Mouse (Mus musculus) limb, embryonic 15.5 days (tissue): Measurements from ENCODE around the gene Hist1h4b. TPM values are rescaled to one million over a fixed set of nuclear protein-coding genes. Genes with fewer than 3 reads are reported as not detected.
A peak's percentile ranks its signal among the peaks of the same experiment; 100 is the strongest.
"Not testable (repeated sequence)": the region's sequence is repeated elsewhere in the genome, so short reads cannot be mapped to it uniquely, and the experiment has no call there.

Experiments used
- ATAC-seq: fragments of 200-750 bp; cut with Nextera tagmentation; 2 replicates; pipeline ENCODE4 v1.8.0; 2017; ENCODE audit warnings: low read depth, moderate TSS enrichment; ENCODE audit not compliant: insufficient number of reproducible peaks, low FRiP score, low TSS enrichment
- H3K27ac ChIP-seq: fragments of 300-500 bp; sonication (generic); 2 replicates; pipeline ENCODE4 v1.5.1; 2015; ENCODE audit warnings: moderate library complexity, mild to moderate bottlenecking, inconsistent platforms
- H3K27me3 ChIP-seq: fragments of 300-500 bp; sonication (generic); 2 replicates; pipeline ENCODE4 v1.6.1; 2015; ENCODE audit warnings: inconsistent platforms
- H3K36me3 ChIP-seq: fragments of 300-500 bp; sonication (generic); 2 replicates; pipeline ENCODE4 v1.6.1; 2015; ENCODE audit warnings: inconsistent platforms
- H3K4me1 ChIP-seq: fragments of 300-500 bp; sonication (generic); 2 replicates; pipeline ENCODE4 v1.6.1; 2015; ENCODE audit warnings: inconsistent platforms
- H3K4me2 ChIP-seq: fragments of 300-500 bp; sonication (generic); 2 replicates; pipeline ENCODE4 v1.6.1; 2015; ENCODE audit warnings: mild to moderate bottlenecking, inconsistent platforms
- H3K4me3 ChIP-seq: fragments of 300-500 bp; sonication (generic); 2 replicates; pipeline ENCODE4 v1.5.1; 2015; ENCODE audit warnings: mild to moderate bottlenecking, inconsistent platforms
- H3K9ac ChIP-seq: fragments of 300-500 bp; sonication (generic); 2 replicates; pipeline ENCODE4 v1.6.1; 2015; ENCODE audit warnings: inconsistent platforms
- H3K9me3 ChIP-seq: fragments of 300-500 bp; sonication (generic); 2 replicates; pipeline ENCODE4 v1.6.1; 2016; ENCODE audit warnings: inconsistent platforms
- WGBS: fragments of 180-500 bp; shearing (Covaris S2); methylation state at CpG from one replicate; pipeline ENCODE4 v1.1.7; 2015; 5-methylcytosine and 5-hydroxymethylcytosine counted together
- polyA plus RNA-seq: library from polyadenylated mRNA; unstranded; fragments of >200 nt; fragmentation: Nextera tagmentation; extraction: Ambion mirVana; gene quantifications from 2 replicates; pipeline ENCODE4 v1.2.1, GENCODE M21; 2015

Hist1h4b gene
- polyA plus RNA-seq, 1 experiment from 2014 or later: 4.5 TPM

DNA sequence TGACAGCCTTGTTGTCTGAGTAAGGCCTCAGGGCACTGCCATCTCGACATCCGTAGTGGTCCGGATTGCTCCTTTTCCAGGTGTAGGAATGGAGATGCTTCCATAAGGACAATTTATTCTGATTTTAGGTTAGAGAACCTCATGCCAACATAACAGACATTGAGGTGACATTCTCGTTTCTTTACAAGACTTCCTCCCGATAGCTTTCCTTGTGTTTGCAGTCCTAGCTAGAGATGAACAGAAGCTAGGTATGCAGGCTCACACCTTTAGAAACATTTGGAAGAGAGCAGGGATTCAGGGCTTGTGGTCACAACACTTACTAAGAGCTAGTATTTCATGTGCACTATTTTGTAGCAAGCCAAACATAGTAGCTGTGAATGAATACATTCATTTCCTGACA is 13.6 kb upstream of the Hist1h4b start:
- Histone ChIP-seq H3K4me2 (no peak overlapping the region), H3K4me1 (peaks cover 16% of the 10 kb centered on the region; the same call in 1 of the 2 replicates), H3K9ac (no peak overlapping the region), H3K27me3 (no peaks in the 10 kb centered on the region), H3K27ac (no peak overlapping the region), H3K4me3 (no peak overlapping the region), H3K9me3 (no peaks in the 10 kb centered on the region), H3K36me3 (no peaks in the 10 kb centered on the region)
- WGBS: 76% methylated on average over 5 of the region's 5 CpGs
- ATAC-seq: no peak

- Histone ChIP-seq H3K36me3 (no peaks in the 10 kb centered on the region), H3K27me3 (no peaks in the 10 kb centered on the region), H3K27ac (peak overlapping the region; percentile 48; the same call in 1 of the 2 replicates), H3K4me3 (peak overlapping the region; percentile 45; the same call in 1 of the 2 replicates), H3K9ac (no peak overlapping the region), H3K4me1 (peaks cover 16% of the 10 kb centered on the region; the same call in 1 of the 2 replicates), H3K9me3 (no peaks in the 10 kb centered on the region), H3K4me2 (0 out of 2 replicates have a peak overlapping the region, but pooled peaks have one; percentile 48)
- WGBS: 34% methylated on average over 4 of the region's 4 CpGs
- ATAC-seq: no peak
Observed at GRCm38 (mm10) chr13:23743963-23744362, 12.8 kb upstream of the Hist1h4b start.

GRCm38 (mm10) chr13:23744421-23745380 is 12.1 kb upstream of the Hist1h4b start:
- H3K9me3 ChIP-seq: no peaks in the 10 kb centered on the region
- no peak overlapping the region for H3K9ac ChIP-seq
- H3K4me2 ChIP-seq: peak overlapping the region; percentile 48
- H3K4me3 ChIP-seq: peak overlapping the region; percentile 45
- H3K4me1 ChIP-seq: peaks cover 12% of the 10 kb centered on the region; the same call in 1 of the 2 replicates
- H3K36me3 ChIP-seq: no peaks in the 10 kb centered on the region
- H3K27ac ChIP-seq: peak overlapping the region; percentile 78
- no peak for ATAC-seq
- WGBS: under 1% methylated on average over 24 of the region's 36 CpGs
- no peaks in the 10 kb centered on the region for H3K27me3 ChIP-seq

DNA sequence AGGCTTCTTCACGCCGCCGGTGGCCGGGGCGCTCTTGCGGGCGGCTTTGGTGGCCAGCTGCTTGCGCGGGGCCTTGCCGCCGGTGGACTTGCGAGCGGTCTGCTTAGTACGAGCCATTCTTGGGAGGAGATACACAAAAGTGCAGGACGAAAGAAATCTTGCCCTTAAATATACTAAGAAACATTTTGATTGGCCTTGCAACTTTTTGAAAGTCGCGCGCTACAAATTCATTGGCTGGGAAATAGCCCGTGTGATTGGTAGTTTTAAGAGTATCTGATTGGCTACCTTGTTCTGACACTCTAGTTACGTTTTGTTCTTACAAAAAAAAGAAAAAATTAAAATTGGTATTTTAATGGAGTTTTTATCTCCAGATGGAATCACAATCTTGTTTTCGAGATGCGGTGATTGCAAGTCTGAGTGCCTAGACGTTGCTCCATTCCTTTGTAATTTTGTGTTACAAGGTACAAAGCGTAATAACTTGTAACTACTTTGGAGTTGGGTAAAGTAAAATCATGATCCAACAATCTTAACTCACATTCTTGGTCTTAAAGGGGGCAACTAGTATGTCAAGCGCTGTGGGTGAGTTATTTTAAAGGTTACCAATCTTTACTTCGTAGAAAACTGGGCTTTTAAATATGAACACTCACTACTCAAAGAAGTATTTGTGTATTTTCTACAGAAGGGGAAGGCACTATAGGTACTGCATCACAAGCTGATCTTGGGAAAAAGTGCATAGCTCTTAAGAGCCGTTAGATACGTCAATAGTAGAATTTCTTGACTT is 11.2 kb upstream of the Hist1h4b start, which contains the start of gene Hist1h3c:
Hist1h3c (minus strand) TSS at position 222 of the 781 bp plus-strand sequence.
- no peaks in the 10 kb centered on the region for H3K9me3 ChIP-seq
- H3K9ac ChIP-seq: peak within 1 kb of the TSS; percentile 15; the same call in 1 of the 2 replicates
- H3K27me3 ChIP-seq: no peaks in the 10 kb centered on the region
- H3K36me3 ChIP-seq: no peaks in the 10 kb centered on the region
- H3K4me2 ChIP-seq: peak within 1 kb of the TSS; percentile 48
- ATAC-seq: peak; percentile 64; the same call in 1 of the 2 replicates
- peak within 1 kb of the TSS; percentile 45 for H3K4me3 ChIP-seq
- H3K27ac ChIP-seq: peak within 1 kb of the TSS; percentile 99
- H3K4me1 ChIP-seq: peaks cover 8% of the 10 kb centered on the region; the same call in 1 of the 2 replicates
- WGBS: under 1% methylated on average over 26 of the region's 28 CpGs

GRCm38 (mm10) chr13:23746201-23747080 is 10.4 kb upstream of the Hist1h4b start, which contains the start of gene Hist1h2bb:
TSS of gene Hist1h2bb (plus strand) at chr13:23746734.
- WGBS: under 1% methylated on average over 37 of the region's 58 CpGs
- not testable (repeated sequence) for H3K4me1 ChIP-seq, H3K36me3 ChIP-seq, H3K9me3 ChIP-seq, H3K27me3 ChIP-seq
- peak within 1 kb of the TSS; percentile 45 for H3K4me3 ChIP-seq
- peak within 1 kb of the TSS; percentile 99 for H3K27ac ChIP-seq
- ATAC-seq: peak; percentile 89
- peak within 1 kb of the TSS; percentile 54 for H3K4me2 ChIP-seq
- H3K9ac ChIP-seq: peak within 1 kb of the TSS; percentile 21; the same call in 1 of the 2 replicates

DNA sequence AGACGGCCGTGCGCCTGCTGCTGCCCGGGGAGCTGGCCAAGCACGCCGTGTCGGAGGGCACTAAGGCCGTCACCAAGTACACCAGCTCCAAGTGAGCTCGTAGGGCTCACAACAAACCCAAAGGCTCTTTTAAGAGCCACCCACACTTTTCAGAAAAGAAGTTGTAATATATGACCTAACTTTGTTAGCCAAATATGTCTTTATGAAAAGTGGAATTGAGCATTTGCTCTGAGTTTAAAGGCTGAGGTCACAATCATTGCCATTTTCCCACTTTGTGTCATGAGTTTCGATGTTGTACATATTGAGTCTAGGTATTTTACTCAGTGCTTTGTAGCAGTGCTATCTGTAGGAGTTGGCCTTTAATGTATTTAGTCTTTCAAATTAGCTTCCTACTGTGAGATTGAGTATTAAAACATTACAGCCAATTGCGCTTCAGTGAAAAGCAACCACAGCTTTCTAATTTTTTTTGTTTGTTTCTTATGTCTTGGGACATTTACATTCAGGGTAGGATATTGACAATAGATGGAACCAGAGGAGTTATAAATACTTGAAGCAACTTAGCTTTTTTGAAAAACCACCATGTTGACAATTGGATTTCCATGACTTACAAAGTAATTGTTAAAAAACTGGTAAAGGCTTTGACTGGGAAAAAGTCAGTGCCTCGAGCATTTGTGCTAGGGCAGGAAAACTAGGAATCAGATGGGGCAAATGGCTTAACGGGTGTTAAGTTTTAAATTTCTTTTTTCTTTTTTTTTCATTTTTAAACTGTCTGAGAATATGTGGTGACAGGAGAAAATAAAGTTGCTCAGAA is 9.5 kb upstream of the Hist1h4b start:
- Histone ChIP-seq H3K9ac (0 out of 2 replicates have a peak overlapping the region, but pooled peaks have one; percentile 21), H3K27me3 (no peaks in the 10 kb centered on the region), H3K36me3 (no peaks in the 10 kb centered on the region), H3K4me3 (peak overlapping the region; percentile 45), H3K4me1 (peaks cover 5% of the 10 kb centered on the region; the same call in 1 of the 2 replicates), H3K4me2 (peak overlapping the region; percentile 54), H3K27ac (peak overlapping the region; percentile 99), H3K9me3 (no peaks in the 10 kb centered on the region)
- 2% methylated on average over 13 of the region's 13 CpGs for WGBS
- ATAC-seq: no peak

DNA sequence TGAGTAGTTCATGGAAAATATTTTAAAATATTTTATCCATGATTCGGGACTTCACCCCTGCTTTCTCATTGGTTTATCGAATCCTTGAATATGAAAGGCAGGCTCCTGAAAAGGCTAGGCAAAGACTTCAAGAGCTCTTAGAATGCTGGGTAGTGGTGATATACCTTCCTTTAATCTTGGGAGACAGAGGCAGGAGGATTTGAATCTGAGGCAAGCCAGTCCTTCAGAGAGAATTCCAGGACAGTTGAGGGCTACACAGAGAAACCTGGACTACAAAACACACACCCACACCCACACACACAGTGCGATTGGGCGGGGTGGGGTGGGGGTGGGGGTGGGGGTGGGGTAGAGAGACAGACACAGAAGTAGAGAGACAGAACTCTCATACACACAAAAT is 8.9 kb upstream of the Hist1h4b start:
- Histone ChIP-seq H3K4me1 (peaks cover 5% of the 10 kb centered on the region; the same call in 1 of the 2 replicates), H3K4me2 (0 out of 2 replicates have a peak overlapping the region, but pooled peaks have one; percentile 5), H3K27ac (peak overlapping the region; percentile 99), H3K9ac (no peak overlapping the region), H3K9me3 (no peaks in the 10 kb centered on the region), H3K4me3 (no peak overlapping the region), H3K27me3 (no peaks in the 10 kb centered on the region), H3K36me3 (no peaks in the 10 kb centered on the region)
- WGBS: 9% methylated on average over 4 of the region's 4 CpGs
- ATAC-seq: no peak

DNA sequence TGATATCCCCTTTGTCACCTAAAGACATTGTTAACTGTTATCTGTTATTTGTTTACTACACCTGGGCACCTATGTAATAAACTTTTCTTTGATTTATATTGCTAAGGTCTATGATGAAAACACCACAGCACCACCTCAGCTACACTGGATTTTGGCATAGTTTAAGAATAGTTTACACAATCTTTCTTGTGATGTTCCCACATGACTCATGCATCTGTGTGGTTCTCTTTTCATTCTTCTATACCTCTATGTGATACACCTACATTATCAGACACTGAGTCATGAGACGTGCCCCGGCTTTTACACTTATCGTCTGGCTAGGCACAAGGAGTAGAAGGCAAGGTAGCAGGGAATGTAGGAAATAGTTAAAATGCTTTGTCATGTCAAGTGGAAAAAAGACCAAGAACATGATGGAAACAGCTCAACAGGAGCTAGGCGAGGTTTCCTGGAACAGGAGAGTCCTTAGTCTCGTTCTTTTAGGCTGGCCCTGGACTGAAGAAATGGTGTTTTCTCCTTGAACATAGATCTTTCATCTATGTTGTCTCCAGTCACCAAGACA is 7.2 kb upstream of the Hist1h4b start:
- H3K27ac ChIP-seq: peak overlapping the region; percentile 82; the same call in 1 of the 2 replicates
- no peak overlapping the region for H3K4me2 ChIP-seq
- ATAC-seq: no peak
- peaks cover 5% of the 10 kb centered on the region; the same call in 1 of the 2 replicates for H3K4me1 ChIP-seq
- no peaks in the 10 kb centered on the region for H3K27me3 ChIP-seq
- no peaks in the 10 kb centered on the region for H3K9me3 ChIP-seq
- no peak overlapping the region for H3K4me3 ChIP-seq
- no peaks in the 10 kb centered on the region for H3K36me3 ChIP-seq
- WGBS: 88% methylated on average over 5 of the region's 5 CpGs
- H3K9ac ChIP-seq: no peak overlapping the region

DNA sequence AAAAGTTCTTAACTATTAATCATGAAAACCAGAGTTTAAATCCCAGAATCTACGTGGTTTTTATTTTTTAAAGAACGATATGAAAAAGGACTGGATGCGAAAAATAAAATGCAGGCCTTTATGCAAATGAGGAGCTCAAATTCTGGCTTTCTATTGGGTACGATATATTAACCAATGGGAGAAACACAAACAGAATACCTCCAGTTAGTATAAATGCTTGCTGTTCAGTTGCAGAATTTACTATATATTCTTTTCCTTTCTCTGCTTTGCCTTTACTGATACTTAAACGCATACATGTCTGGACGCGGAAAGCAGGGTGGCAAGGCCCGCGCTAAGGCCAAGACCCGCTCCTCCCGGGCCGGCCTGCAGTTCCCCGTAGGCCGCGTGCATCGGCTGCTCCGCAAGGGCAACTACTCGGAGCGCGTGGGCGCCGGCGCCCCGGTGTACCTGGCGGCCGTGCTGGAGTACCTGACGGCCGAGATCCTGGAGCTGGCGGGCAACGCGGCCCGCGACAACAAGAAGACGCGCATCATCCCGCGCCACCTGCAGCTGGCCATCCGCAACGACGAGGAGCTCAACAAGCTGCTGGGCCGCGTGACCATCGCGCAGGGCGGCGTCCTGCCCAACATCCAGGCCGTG is 5.9 kb upstream of the Hist1h4b start, which contains the start of gene Hist1h2ab:
Hist1h2ab (plus strand) TSS at position 288 of the 639 bp plus-strand sequence.
- peak within 1 kb of the TSS; percentile 94 for H3K27ac ChIP-seq
- under 1% methylated on average over 32 of the region's 47 CpGs for WGBS
- 0 out of 2 replicates have a peak within 1 kb of the TSS, but pooled peaks have one; percentile 23 for H3K9ac ChIP-seq
- not testable (repeated sequence) for H3K9me3 ChIP-seq, H3K4me1 ChIP-seq, H3K27me3 ChIP-seq, H3K36me3 ChIP-seq
- H3K4me2 ChIP-seq: peak within 1 kb of the TSS; percentile 67
- ATAC-seq: 0 out of 2 replicates have a peak, but pooled peaks have one; percentile 41
- H3K4me3 ChIP-seq: peak within 1 kb of the TSS; percentile 44
